8 mouse cellular contexts compared by ENCODE assay signal in genomic region chr8:84773304-84773703, GRCm38 (mm10). TPM values are rescaled to one million over a fixed set of nuclear protein-coding genes. Genes with fewer than 3 reads are reported as not detected.
A peak's percentile ranks its signal among the peaks of the same experiment; 100 is the strongest.
DNase-seq lines count a peak whose midpoint lies in the region; ATAC-seq and TF ChIP-seq lines count a peak whose summit lies in the region.

No protein-coding gene starts in this region.

- peak overlapping the region; percentile 96 for H3K27ac ChIP-seq in gastrocnemius, adult 2 months
- H3K27ac ChIP-seq in lung, postnatal 0 days (ENCODE audit: low read length), result peak overlapping the region; percentile 54; the same call in 1 of the 2 replicates
- peak overlapping the region; percentile 41; the same call in 1 of the 2 replicates for H3K27ac ChIP-seq in intestine, embryonic 16.5 days (ENCODE audit: low read length)
- peak overlapping the region; percentile 89; the same call in 1 of the 2 replicates for H3K27ac ChIP-seq in stomach, embryonic 14.5 days (ENCODE audit: low read length)

- no peak for ATAC-seq in lung, postnatal 0 days
- no peak for ATAC-seq in intestine, embryonic 16.5 days
- no peak for ATAC-seq in stomach, embryonic 14.5 days (ENCODE audit: insufficient number of reproducible peaks, insufficient read depth, low FRiP score, low read depth)

- no peaks in the 10 kb centered on the region for H3K9me3 ChIP-seq in lung, postnatal 0 days (ENCODE audit: low read length)
- no peaks in the 10 kb centered on the region for H3K9me3 ChIP-seq in intestine, embryonic 16.5 days (ENCODE audit: control insufficient read depth, low read length)
- H3K9me3 ChIP-seq in stomach, embryonic 14.5 days (ENCODE audit: control insufficient read depth, low read depth, low read length), result no peaks in the 10 kb centered on the region

- H3K9ac ChIP-seq in lung, postnatal 0 days (replicated peaks; ENCODE audit: low read depth), result no peak overlapping the region
- H3K9ac ChIP-seq in intestine, embryonic 16.5 days (ENCODE audit: low read depth, low read length), result no peak overlapping the region
- no peak overlapping the region for H3K9ac ChIP-seq in stomach, embryonic 14.5 days (replicated peaks; ENCODE audit: low read depth, low read length)

- peak overlapping the region; percentile 57 for H3K4me2 ChIP-seq in lung, postnatal 0 days (replicated peaks; ENCODE audit: low read depth, low read length)
- peak overlapping the region; percentile 45 for H3K4me2 ChIP-seq in intestine, embryonic 16.5 days (ENCODE audit: low read depth, low read length)
- peak overlapping the region; percentile 34 for H3K4me2 ChIP-seq in stomach, embryonic 14.5 days (replicated peaks; ENCODE audit: low read depth, low read length)

- intact Hi-C loops in gastrocnemius, adult 2 months (cut with DNase I), result no loop called here

- no peak for TF ChIP-seq CTCF in gastrocnemius, adult 2 months (IDR thresholded peaks at IDR 0.05)
- TF ChIP-seq CTCF in lung, postnatal 0 days (IDR thresholded peaks at IDR 0.05), result no peak

- H3K36me3 ChIP-seq in lung, postnatal 0 days (ENCODE audit: insufficient read depth, low read length), result 0 out of 2 replicates have a peak, but pooled peaks cover 5% of the 10 kb centered on the region
- H3K36me3 ChIP-seq in intestine, embryonic 16.5 days (ENCODE audit: control insufficient read depth, insufficient read depth, low read length), result no peaks in the 10 kb centered on the region
- no peaks in the 10 kb centered on the region; the same call in 1 of the 2 replicates for H3K36me3 ChIP-seq in stomach, embryonic 14.5 days (ENCODE audit: control insufficient read depth, insufficient read depth, low read length)

- peak overlapping the region; percentile 61 for H3K4me3 ChIP-seq in gastrocnemius, adult 2 months
- peak overlapping the region; percentile 26 for H3K4me3 ChIP-seq in lung, postnatal 0 days (ENCODE audit: low read depth, low read length)
- peak overlapping the region; percentile 32 for H3K4me3 ChIP-seq in intestine, embryonic 16.5 days (ENCODE audit: low read length)
- peak overlapping the region; percentile 18 for H3K4me3 ChIP-seq in stomach, embryonic 14.5 days (ENCODE audit: low read depth, low read length)

- H3K4me1 ChIP-seq in lung, postnatal 0 days (ENCODE audit: insufficient read depth, low read depth, low read length), result peaks cover 28% of the 10 kb centered on the region; the same call in 1 of the 2 replicates
- peaks cover 40% of the 10 kb centered on the region for H3K4me1 ChIP-seq in intestine, embryonic 16.5 days (ENCODE audit: control insufficient read depth, insufficient read depth, low read length)
- peaks cover 27% of the 10 kb centered on the region for H3K4me1 ChIP-seq in stomach, embryonic 14.5 days (ENCODE audit: control insufficient read depth, insufficient read depth, low read length)

- no peak for TF ChIP-seq EP300 in lung, postnatal 0 days (IDR thresholded peaks at IDR 0.05)

- DNase-seq in gastrocnemius, adult 2 months, result peak; percentile 61
- no peak for DNase-seq in gastrocnemius, postnatal 10 days
- no peak for DNase-seq in lung, postnatal 0 days (ENCODE audit: low spot score)
- no peak for DNase-seq in lung, postnatal 25 days (ENCODE audit: low spot score)
- no peak for DNase-seq in spleen, postnatal 36 days (ENCODE audit: low spot score in 2 of 2)
- no peak for DNase-seq in right cerebral cortex, postnatal 4 days

- H3K27me3 ChIP-seq in lung, postnatal 0 days (replicated peaks; ENCODE audit: insufficient read depth, low read length), result no peaks in the 10 kb centered on the region
- peaks cover 50% of the 10 kb centered on the region for H3K27me3 ChIP-seq in intestine, embryonic 16.5 days (replicated peaks; ENCODE audit: control insufficient read depth, insufficient read depth, low read length)
- H3K27me3 ChIP-seq in stomach, embryonic 14.5 days (ENCODE audit: control insufficient read depth, insufficient read depth, low read length), result peaks cover 28% of the 10 kb centered on the region

- 22% methylated on average over 9 of the region's 9 CpGs for WGBS in lung, postnatal 0 days
- 3% methylated on average over 9 of the region's 9 CpGs for WGBS in intestine, embryonic 16.5 days
- 4% methylated on average over 9 of the region's 9 CpGs for WGBS in stomach, embryonic 14.5 days

RNA-seq across cellular contexts. Expression of gene Nfix, which starts 26.8 kb away (rescaled TPM):
- 100 to 1,000 TPM; 465 to 558 TPM for total RNA-seq in gastrocnemius, adult 2 months (2021)
- 100 to 1,000 TPM; 598 to 734 TPM for total RNA-seq in gastrocnemius, postnatal 10 days (2021)
- 38.8 and 45.1 TPM in 2 replicates for polyA plus RNA-seq in lung, postnatal 0 days (2015; fragmentation: Nextera tagmentation; extraction: Ambion mirVana)
- polyA plus RNA-seq in intestine, embryonic 16.5 days (2015; fragmentation: Nextera tagmentation; extraction: Ambion mirVana), result 9.7 and 11.8 TPM in 2 replicates
- 37.8 and 40.5 TPM in 2 replicates for polyA plus RNA-seq in stomach, embryonic 14.5 days (2014; fragmentation: Nextera tagmentation; extraction: Ambion mirVana)

RNA-seq across cellular contexts. Expression of gene Dand5, which starts 49.3 kb away (rescaled TPM):
- 10 to 100 TPM; 10.2 to 14.3 TPM for total RNA-seq in gastrocnemius, adult 2 months (2021)
- 1 to 10 TPM; 5.8 to 7.3 TPM for total RNA-seq in gastrocnemius, postnatal 10 days (2021)
- 6.2 and 6.8 TPM in 2 replicates for polyA plus RNA-seq in lung, postnatal 0 days (2015; fragmentation: Nextera tagmentation; extraction: Ambion mirVana)
- polyA plus RNA-seq in intestine, embryonic 16.5 days (2015; fragmentation: Nextera tagmentation; extraction: Ambion mirVana), result 4.2 and 4.4 TPM in 2 replicates
- 7.1 and 7.6 TPM in 2 replicates for polyA plus RNA-seq in stomach, embryonic 14.5 days (2014; fragmentation: Nextera tagmentation; extraction: Ambion mirVana)

RNA-seq across cellular contexts. Expression of gene G430095P16Rik, which starts 50.5 kb away (rescaled TPM):
- under 1 TPM; 0.36 to 0.78 TPM for total RNA-seq in gastrocnemius, adult 2 months (2021)
- 1 to 10 TPM; 2.2 to 2.8 TPM for total RNA-seq in gastrocnemius, postnatal 10 days (2021)
- 2.0 and 2.8 TPM in 2 replicates for polyA plus RNA-seq in lung, postnatal 0 days (2015; fragmentation: Nextera tagmentation; extraction: Ambion mirVana)
- polyA plus RNA-seq in intestine, embryonic 16.5 days (2015; fragmentation: Nextera tagmentation; extraction: Ambion mirVana), result 2.0 and 2.6 TPM in 2 replicates
- polyA plus RNA-seq in stomach, embryonic 14.5 days (2014; fragmentation: Nextera tagmentation; extraction: Ambion mirVana), result 2.8 and 5.0 TPM in 2 replicates

RNA-seq across cellular contexts. Expression of gene Gadd45gip1, which starts 58.0 kb away (rescaled TPM):
- 10 to 100 TPM; 16.2 to 30.4 TPM for total RNA-seq in gastrocnemius, adult 2 months (2021)
- 10 to 100 TPM; 30.3 to 33.4 TPM for total RNA-seq in gastrocnemius, postnatal 10 days (2021)
- polyA plus RNA-seq in lung, postnatal 0 days (2015; fragmentation: Nextera tagmentation; extraction: Ambion mirVana), result 24.4 and 24.8 TPM in 2 replicates
- 61.8 and 63.4 TPM in 2 replicates for polyA plus RNA-seq in intestine, embryonic 16.5 days (2015; fragmentation: Nextera tagmentation; extraction: Ambion mirVana)
- 49.5 and 50.5 TPM in 2 replicates for polyA plus RNA-seq in stomach, embryonic 14.5 days (2014; fragmentation: Nextera tagmentation; extraction: Ambion mirVana)

Comparison
In these comparisons a context has a peak if more than half of its experiments do, and no peak if none do; other contexts are left out.
1. H3K27ac ChIP-seq: peak in every context shown above with its lines; median percentile 96 in gastrocnemius, adult 2 months; 89 in stomach, embryonic 14.5 days; 54 in lung, postnatal 0 days; 41 in intestine, embryonic 16.5 days.